Mouse (Mus musculus) cerebellum, adult 11-12 months (tissue): ENCODE measurements around the gene Krt35.

Source experiments
- DNase-seq: peaks from one replicate; pipeline ENCODE4 v3.0.0; 2022

Krt35 gene

DNA sequence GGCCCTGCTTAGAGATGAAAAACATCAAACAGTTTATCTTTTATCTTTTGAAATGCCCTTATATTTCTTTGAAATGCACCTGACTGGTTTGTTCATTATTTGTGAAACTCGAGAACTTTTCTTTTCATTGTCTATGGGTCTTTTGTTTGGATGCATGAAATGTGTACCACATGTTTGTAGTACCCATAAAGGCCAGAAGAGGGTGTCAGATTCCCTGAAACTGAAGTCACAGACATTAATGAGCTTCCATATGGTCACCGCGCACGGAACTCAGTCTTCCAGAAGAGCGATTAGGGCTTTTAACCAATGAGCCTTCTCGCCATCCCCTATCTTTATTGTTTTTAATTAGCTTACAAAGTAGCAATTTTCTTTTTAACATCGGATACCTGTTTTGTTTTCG, 37.2 kb downstream of the Krt35 start:
- no peak for DNase-seq

- DNase-seq, result no peak
These were observed 40.1 kb downstream of the Krt35 start for GRCm38 (mm10) chr11:100055686-100056655.

- DNase-seq, result no peak
These were observed 45.6 kb downstream of the Krt35 start, which contains the start of gene Krt31 for GRCm38 (mm10) chr11:100050451-100050850. TSS of gene Krt31 (minus strand) at chr11:100050551.

DNA sequence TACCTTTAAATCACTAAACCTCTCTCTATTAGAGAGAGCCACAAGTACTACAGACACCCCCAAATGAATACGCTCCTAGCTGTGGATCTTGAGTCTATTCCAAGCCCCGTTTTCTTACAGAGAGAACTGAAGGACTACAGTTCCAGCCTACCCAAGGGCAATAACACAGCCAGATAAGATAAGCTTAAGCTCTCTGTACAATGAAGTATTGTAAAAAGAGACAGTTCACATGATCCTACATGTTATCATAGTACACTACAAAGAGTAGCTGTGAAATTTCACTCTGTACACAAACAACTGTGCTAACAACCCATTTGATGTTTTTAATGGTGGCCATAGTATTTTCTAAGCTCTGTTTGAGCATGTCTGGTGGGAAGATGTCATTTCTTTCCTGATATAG, 48.8 kb downstream of the Krt35 start:
- DNase-seq, result no peak

DNA sequence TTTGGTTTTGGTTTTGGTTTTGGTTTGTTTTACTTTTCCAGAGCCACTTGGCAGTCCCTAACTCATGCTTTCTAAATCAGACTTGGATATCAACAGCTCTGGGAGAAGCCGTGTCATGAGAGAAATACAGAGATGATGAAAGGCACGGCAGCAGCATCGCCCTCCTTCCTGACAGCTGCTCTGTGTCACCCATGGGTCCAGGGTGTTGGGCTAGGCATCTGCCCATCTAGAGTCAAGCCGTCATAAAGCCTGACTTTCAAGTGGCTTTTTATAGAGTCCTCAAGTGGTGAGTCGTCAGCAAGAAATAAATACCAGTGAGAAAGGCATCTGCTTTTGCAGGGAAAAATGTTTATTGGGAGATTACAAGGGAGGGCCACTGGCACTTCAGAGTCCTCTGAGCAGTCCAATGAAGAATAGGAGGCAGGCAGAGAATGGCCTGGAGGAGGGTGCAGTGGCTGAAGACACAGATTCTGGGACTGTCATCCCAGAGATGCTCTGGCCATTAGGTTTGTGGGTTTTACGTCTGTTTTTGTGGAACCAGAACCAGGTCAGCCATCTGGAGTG, 49.7 kb downstream of the Krt35 start:
- no peak for DNase-seq
